Mouse (Mus musculus): ENCODE data around the gene Runx1.

DNA sequence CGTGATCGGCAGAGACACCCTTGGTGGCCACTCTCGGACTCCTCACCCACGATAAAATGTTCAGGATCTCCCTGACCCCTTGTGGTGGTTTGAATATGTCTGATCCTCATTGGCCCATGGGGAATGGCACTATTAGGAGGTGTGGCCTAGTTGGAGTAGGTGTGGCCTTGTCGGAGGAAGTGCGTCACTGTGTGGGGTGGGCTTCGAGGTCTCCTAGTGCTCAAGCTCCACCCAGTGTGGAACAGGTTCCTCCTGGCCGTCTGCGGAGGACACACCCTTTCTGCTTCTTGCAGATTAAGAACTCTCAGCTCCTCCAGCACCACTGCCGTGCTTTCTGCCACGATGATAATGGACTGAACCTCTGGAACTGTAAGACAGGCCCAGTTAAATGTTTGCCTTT, 254.7 kb downstream of the Runx1 start:
- no peak for TF ChIP-seq CTCF (IDR thresholded peaks at IDR 0.05; ENCODE audit: control insufficient read depth, insufficient read depth, low read length)
- no peak for TF ChIP-seq POLR2A (IDR thresholded peaks at IDR 0.05; ENCODE audit: borderline replicate concordance, control insufficient read depth, low read depth, low read length)
